Comparison of ENCODE assay signal across 9 mouse cellular contexts in genomic region chr6:38144161-38144998, GRCm38 (mm10). TPM values are rescaled to one million over a fixed set of nuclear protein-coding genes. Genes with fewer than 3 reads are reported as not detected.
DNase-seq lines count a peak whose midpoint lies in the region; ATAC-seq and TF ChIP-seq lines count a peak whose summit lies in the region.
"Had no signal": no experiment of that assay in that cellular context is flagged by ENCODE, and none has a peak within 500 bp of the region (broad histone marks: within the 10 kb centered on the region; RNA-seq: fewer than 3 reads in every experiment).

No protein-coding gene starts in this region.

- no peaks in the 10 kb centered on the region for H3K36me3 ChIP-seq in ES-Bruce4 (ENCODE audit: control insufficient read depth, insufficient read depth, low read length, poor library complexity, severe bottlenecking)
- no peaks in the 10 kb centered on the region for H3K36me3 ChIP-seq in heart, embryonic 16.5 days (ENCODE audit: control insufficient read depth, insufficient read depth)
- H3K36me3 ChIP-seq in limb, embryonic 15.5 days, result peaks cover 34% of the 10 kb centered on the region
- peaks cover 80% of the 10 kb centered on the region for H3K36me3 ChIP-seq in hindbrain, embryonic 14.5 days (replicated peaks; ENCODE audit: control insufficient read depth, insufficient read depth)

- ATAC-seq in heart, embryonic 16.5 days (replicated peaks; ENCODE audit: extremely low read depth, insufficient read depth, low FRiP score), result peak; percentile 53
- peak; percentile 80 for ATAC-seq in limb, embryonic 15.5 days (ENCODE audit: insufficient number of reproducible peaks, low FRiP score, low TSS enrichment, low read depth)
- no peak for ATAC-seq in hindbrain, embryonic 14.5 days (ENCODE audit: low FRiP score)

- TF ChIP-seq POLR2A in ES-Bruce4 (IDR thresholded peaks at IDR 0.05; ENCODE audit: insufficient read depth, low read length), result no peak

- TF ChIP-seq CTCF in ES-Bruce4 (IDR thresholded peaks at IDR 0.05; ENCODE audit: low read depth, low read length), result no peak

- DNase-seq in adrenal gland, postnatal 25 days, result peak; percentile 55
- DNase-seq in testis, postnatal 14 days (ENCODE audit: low spot score), result peak; percentile 39
- no peak for DNase-seq in frontal cortex, postnatal 14 days (ENCODE audit: low spot score in 2 of 2)
- DNase-seq in cerebellum, postnatal 14 days, result no peak
- DNase-seq in hindbrain, embryonic 14.5 days (ENCODE audit: low spot score), result no peak

- H3K9me3 ChIP-seq in ES-Bruce4 (replicated peaks; ENCODE audit: control insufficient read depth, insufficient read depth, low read length, poor library complexity, severe bottlenecking), result no peaks in the 10 kb centered on the region
- H3K9me3 ChIP-seq in heart, embryonic 16.5 days (replicated peaks; ENCODE audit: control insufficient read depth, low read length), result no peaks in the 10 kb centered on the region
- no peaks in the 10 kb centered on the region for H3K9me3 ChIP-seq in limb, embryonic 15.5 days
- no peaks in the 10 kb centered on the region for H3K9me3 ChIP-seq in hindbrain, embryonic 14.5 days (ENCODE audit: control insufficient read depth, low read length)
- H3K9me3 ChIP-seq: megakaryocyte, embryonic 14.5 days had no signal

- no peaks in the 10 kb centered on the region for H3K27me3 ChIP-seq in ES-Bruce4 (ENCODE audit: control insufficient read depth, insufficient read depth, low read length, poor library complexity, severe bottlenecking)
- H3K27me3 ChIP-seq in heart, embryonic 16.5 days (ENCODE audit: control insufficient read depth, insufficient read depth, low read length), result no peaks in the 10 kb centered on the region
- no peaks in the 10 kb centered on the region for H3K27me3 ChIP-seq in limb, embryonic 15.5 days
- H3K27me3 ChIP-seq in hindbrain, embryonic 14.5 days (ENCODE audit: control insufficient read depth, insufficient read depth, low read length), result no peaks in the 10 kb centered on the region

- peaks cover 2% of the 10 kb centered on the region for H3K4me1 ChIP-seq in ES-Bruce4 (ENCODE audit: control insufficient read depth, insufficient read depth, low read length)
- peaks cover 10% of the 10 kb centered on the region; the same call in 1 of the 2 replicates for H3K4me1 ChIP-seq in heart, embryonic 16.5 days (ENCODE audit: control insufficient read depth, insufficient read depth, low read length)
- peaks cover 39% of the 10 kb centered on the region for H3K4me1 ChIP-seq in limb, embryonic 15.5 days
- no peaks in the 10 kb centered on the region for H3K4me1 ChIP-seq in hindbrain, embryonic 14.5 days (replicated peaks; ENCODE audit: control insufficient read depth, insufficient read depth, low read length)
- H3K4me1 ChIP-seq: megakaryocyte, embryonic 14.5 days had no signal

- no peak for TF ChIP-seq EP300 in ES-Bruce4 (IDR thresholded peaks at IDR 0.05; ENCODE audit: insufficient read depth, low read depth, low read length)

- H3K27ac ChIP-seq in ES-Bruce4 (ENCODE audit: insufficient read depth, low read length), result peak overlapping the region; percentile 13; the same call in 1 of the 2 replicates
- peak overlapping the region; percentile 69 for H3K27ac ChIP-seq in heart, embryonic 16.5 days (ENCODE audit: low read length)
- peak overlapping the region; percentile 92 for H3K27ac ChIP-seq in limb, embryonic 15.5 days
- H3K27ac ChIP-seq in hindbrain, embryonic 14.5 days, result no peak overlapping the region

- no peak overlapping the region for H3K4me2 ChIP-seq in heart, embryonic 16.5 days (ENCODE audit: low read depth, low read length)
- no peak overlapping the region for H3K4me2 ChIP-seq in limb, embryonic 15.5 days
- H3K4me2 ChIP-seq in hindbrain, embryonic 14.5 days (replicated peaks), result no peak overlapping the region

- 49% methylated on average over 9 of the region's 9 CpGs for WGBS in heart, embryonic 16.5 days
- 18% methylated on average over 9 of the region's 9 CpGs for WGBS in limb, embryonic 15.5 days
- 68% methylated on average over 9 of the region's 9 CpGs for WGBS in hindbrain, embryonic 14.5 days

- no peak overlapping the region for H3K4me3 ChIP-seq in ES-Bruce4 (ENCODE audit: low read depth, low read length)
- H3K4me3 ChIP-seq in heart, embryonic 16.5 days (ENCODE audit: low read length), result no peak overlapping the region
- H3K4me3 ChIP-seq in limb, embryonic 15.5 days, result no peak overlapping the region
- H3K4me3 ChIP-seq in hindbrain, embryonic 14.5 days (replicated peaks; ENCODE audit: low read length), result no peak overlapping the region
- H3K4me3 ChIP-seq: megakaryocyte, embryonic 14.5 days had no signal

- no peak overlapping the region for H3K9ac ChIP-seq in ES-Bruce4 (ENCODE audit: low read depth, poor library complexity, severe bottlenecking)
- H3K9ac ChIP-seq in heart, embryonic 16.5 days (ENCODE audit: low read length), result no peak overlapping the region
- no peak overlapping the region for H3K9ac ChIP-seq in limb, embryonic 15.5 days
- no peak overlapping the region for H3K9ac ChIP-seq in hindbrain, embryonic 14.5 days

RNA-seq across cellular contexts. Expression of gene Atp6v0a4, which starts 20.0 kb away (rescaled TPM):
- 4.9 and 6.1 TPM in 2 replicates for polyA plus RNA-seq in ES-Bruce4 (2011; ENCODE audit: insufficient read depth, insufficient read length, low read depth, missing spikeins)
- 0.76 and 0.79 TPM in 2 replicates for total RNA-seq in adrenal gland, postnatal 25 days (2021)
- 1.5 and 1.6 TPM in 2 replicates for polyA plus RNA-seq in heart, embryonic 16.5 days (2015; fragmentation: Nextera tagmentation; extraction: Ambion mirVana)
- 4.0 and 6.0 TPM in 2 replicates for polyA plus RNA-seq in limb, embryonic 15.5 days (2015; fragmentation: Nextera tagmentation; extraction: Ambion mirVana)
- 0.09 and 0.26 TPM in 2 replicates for polyA plus RNA-seq in hindbrain, embryonic 14.5 days (2014; fragmentation: Nextera tagmentation; extraction: Ambion mirVana)

RNA-seq across cellular contexts. Expression of gene Tmem213, which starts 35.3 kb away (rescaled TPM):
- 3.0 and 3.3 TPM in 2 replicates for polyA plus RNA-seq in ES-Bruce4 (2011; ENCODE audit: insufficient read depth, insufficient read length, low read depth, missing spikeins)
- total RNA-seq in adrenal gland, postnatal 25 days (2021), result not detected in 2 replicates
- polyA plus RNA-seq in heart, embryonic 16.5 days (2015; fragmentation: Nextera tagmentation; extraction: Ambion mirVana), result 1.0 and 12.2 TPM in 2 replicates
- 1.5 and 3.1 TPM in 2 replicates for polyA plus RNA-seq in limb, embryonic 15.5 days (2015; fragmentation: Nextera tagmentation; extraction: Ambion mirVana)
- polyA plus RNA-seq in hindbrain, embryonic 14.5 days (2014; fragmentation: Nextera tagmentation; extraction: Ambion mirVana), result not detected in 2 replicates

Comparison
In these comparisons a context has a peak if more than half of its experiments do, and no peak if none do; other contexts are left out.
1. DNase-seq: peak in adrenal gland, postnatal 25 days (single experiment) and testis, postnatal 14 days (single experiment); none in frontal cortex, postnatal 14 days (0 of 2), cerebellum, postnatal 14 days (0 of 2) and hindbrain, embryonic 14.5 days (single experiment).